Mouse (Mus musculus): Measurements from ENCODE around the gene Camk2b.

DNA sequence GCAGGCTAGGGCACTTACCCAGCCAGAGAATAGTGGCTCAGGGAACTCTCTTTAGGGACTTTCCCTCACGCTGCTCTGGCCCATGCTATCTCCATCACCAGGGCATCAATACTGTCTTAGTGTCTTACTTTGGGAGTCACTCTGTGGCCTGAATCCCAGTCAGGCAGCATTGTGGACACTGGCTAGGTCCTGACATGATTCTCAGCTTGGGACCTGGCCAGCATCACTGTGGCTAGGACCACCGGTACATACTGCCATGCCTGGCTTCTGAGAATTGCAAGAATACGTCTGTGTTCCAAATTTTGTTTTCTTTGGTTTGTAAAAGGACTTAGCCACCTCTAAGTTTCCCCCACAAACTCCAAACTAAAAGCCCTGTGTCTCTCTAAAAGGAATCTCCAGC, 71.3 kb downstream of the Camk2b start:
- TF ChIP-seq CTCF (IDR thresholded peaks at IDR 0.05; ENCODE audit: low read depth, low read length) (no peak), TAL1 (conservative IDR thresholded peaks at IDR 0.05; ENCODE audit: low read depth, low read length) (no peak), GATA1 (IDR thresholded peaks at IDR 0.05; ENCODE audit: borderline replicate concordance, low read length) (no peak)
